ENCODE assay signal across 8 mouse cellular contexts in genomic region chr2:119113121-119113925, GRCm38 (mm10). TPM values are rescaled to one million over a fixed set of nuclear protein-coding genes. Genes with fewer than 3 reads are reported as not detected.
DNase-seq lines count a peak whose midpoint lies in the region; ATAC-seq and TF ChIP-seq lines count a peak whose summit lies in the region.

No protein-coding gene starts in this region.

- WGBS in kidney, adult 2 months = 11% methylated on average over 20 of the region's 20 CpGs
- WGBS in hindbrain, embryonic 10.5 days = 17% methylated on average over 20 of the region's 20 CpGs
- WGBS in midbrain, embryonic 11.5 days = 16% methylated on average over 20 of the region's 20 CpGs

- H3K4me3 ChIP-seq in kidney, adult 2 months (ENCODE audit: insufficient read depth, low read depth, low read length) = peak overlapping the region; percentile 68
- H3K4me3 ChIP-seq in hindbrain, embryonic 10.5 days = peak overlapping the region; percentile 79
- H3K4me3 ChIP-seq in midbrain, embryonic 11.5 days (ENCODE audit: low read depth, low read length) = peak overlapping the region; percentile 53

- TF ChIP-seq CTCF in kidney, adult 2 months (conservative IDR thresholded peaks at IDR 0.05; ENCODE audit: insufficient read depth, insufficient read length, low read depth, low read length) = no peak

- H3K27me3 ChIP-seq in kidney, adult 2 months (replicated peaks; ENCODE audit: control insufficient read depth, insufficient read depth, low read length) = no peaks in the 10 kb centered on the region
- H3K27me3 ChIP-seq in hindbrain, embryonic 10.5 days (ENCODE audit: insufficient read depth, poor library complexity, severe bottlenecking) = no peaks in the 10 kb centered on the region
- no peaks in the 10 kb centered on the region for H3K27me3 ChIP-seq in midbrain, embryonic 11.5 days (ENCODE audit: control insufficient read depth, insufficient read depth, low read length)

- no peak; the same call in 1 of the 2 replicates for ATAC-seq in midbrain, embryonic 11.5 days (ENCODE audit: low FRiP score)
- no peak for ATAC-seq in megakaryocyte-erythroid progenitor cell, adult 5-6 weeks (replicated peaks; ENCODE audit: low FRiP score, low TSS enrichment, poor library complexity, severe bottlenecking)
- ATAC-seq in cerebellum, adult (ENCODE audit: insufficient number of reproducible peaks, low FRiP score, low TSS enrichment) = no peak

- peak overlapping the region; percentile 58 for H3K9ac ChIP-seq in midbrain, embryonic 11.5 days (ENCODE audit: low read length)

- no peak for DNase-seq in kidney, adult 2 months
- no peak for DNase-seq in kidney, postnatal 4 days
- DNase-seq in Muller cell, postnatal 12 days (ENCODE audit: inconsistent ontology term) = peak; percentile 12
- no peak for DNase-seq in hindbrain, embryonic 10.5 days (ENCODE audit: low spot score)
- peak; percentile 89 for DNase-seq in midbrain, embryonic 11.5 days (ENCODE audit: low spot score, missing footprints)
- DNase-seq in spleen, postnatal 14 days (ENCODE audit: low spot score in 2 of 2) = no peak

- H3K4me1 ChIP-seq in kidney, adult 2 months (ENCODE audit: control insufficient read depth, insufficient read depth, low read length) = no peaks in the 10 kb centered on the region
- peaks cover 19% of the 10 kb centered on the region for H3K4me1 ChIP-seq in hindbrain, embryonic 10.5 days (replicated peaks)
- peaks cover 6% of the 10 kb centered on the region for H3K4me1 ChIP-seq in midbrain, embryonic 11.5 days (ENCODE audit: control insufficient read depth, insufficient read depth, low read length)

- TF ChIP-seq POLR2A in kidney, adult 2 months (IDR thresholded peaks at IDR 0.05; ENCODE audit: low read depth, low read length) = no peak

- no peak overlapping the region for H3K27ac ChIP-seq in kidney, adult 2 months (ENCODE audit: insufficient read depth, low read depth, low read length)
- H3K27ac ChIP-seq in hindbrain, embryonic 10.5 days = peak overlapping the region; percentile 92
- H3K27ac ChIP-seq in midbrain, embryonic 11.5 days (ENCODE audit: low read depth, low read length) = no peak overlapping the region

- H3K4me2 ChIP-seq in midbrain, embryonic 11.5 days = peak overlapping the region; percentile 61

- no peaks in the 10 kb centered on the region for H3K9me3 ChIP-seq in hindbrain, embryonic 10.5 days
- no peaks in the 10 kb centered on the region for H3K9me3 ChIP-seq in midbrain, embryonic 11.5 days (ENCODE audit: control insufficient read depth, low read length)

- no peaks in the 10 kb centered on the region for H3K36me3 ChIP-seq in kidney, adult 2 months (ENCODE audit: control insufficient read depth, insufficient read depth, low read length)
- peaks cover 36% of the 10 kb centered on the region for H3K36me3 ChIP-seq in hindbrain, embryonic 10.5 days
- 0 out of 2 replicates have a peak, but pooled peaks cover 3% of the 10 kb centered on the region for H3K36me3 ChIP-seq in midbrain, embryonic 11.5 days (ENCODE audit: control insufficient read depth, insufficient read depth, low read length)

RNA-seq across cellular contexts. Expression of gene Rad51, which starts 0.7 kb away (rescaled TPM):
- 0.99 and 1.2 TPM in 2 replicates for polyA plus RNA-seq in kidney, adult 2 months (2012; rRNA removed)
- 61.6 and 87.3 TPM in 2 replicates for polyA plus RNA-seq in hindbrain, embryonic 10.5 days (2016; fragmentation: Nextera tagmentation; extraction: Ambion mirVana)
- polyA plus RNA-seq in midbrain, embryonic 11.5 days (2014; fragmentation: Nextera tagmentation; extraction: Ambion mirVana) = 74.6 and 76.9 TPM in 2 replicates
- 38.1 and 53.7 TPM in 2 replicates for total RNA-seq in megakaryocyte-erythroid progenitor cell, adult 5-6 weeks (2014; fragmentation: Nextera tagmentation)
- total RNA-seq in megakaryocyte-erythroid progenitor cell, adult 5-6 weeks (2017) = 28.4 and 33.1 TPM in 2 replicates

RNA-seq across cellular contexts. Expression of gene Rmdn3, which starts 43.5 kb away (rescaled TPM):
- 23.6 and 25.9 TPM in 2 replicates for polyA plus RNA-seq in kidney, adult 2 months (2012; rRNA removed)
- 43.6 and 48.1 TPM in 2 replicates for polyA plus RNA-seq in hindbrain, embryonic 10.5 days (2016; fragmentation: Nextera tagmentation; extraction: Ambion mirVana)
- 41.1 and 46.7 TPM in 2 replicates for polyA plus RNA-seq in midbrain, embryonic 11.5 days (2014; fragmentation: Nextera tagmentation; extraction: Ambion mirVana)
- total RNA-seq in megakaryocyte-erythroid progenitor cell, adult 5-6 weeks (2014; fragmentation: Nextera tagmentation) = 40.0 and 58.7 TPM in 2 replicates
- total RNA-seq in megakaryocyte-erythroid progenitor cell, adult 5-6 weeks (2017) = 61.9 and 76.4 TPM in 2 replicates

RNA-seq across cellular contexts. Expression of gene Gchfr, which starts 54.2 kb away (rescaled TPM):
- polyA plus RNA-seq in kidney, adult 2 months (2012; rRNA removed) = 124 and 144 TPM in 2 replicates
- 3.3 and 6.1 TPM in 2 replicates for polyA plus RNA-seq in hindbrain, embryonic 10.5 days (2016; fragmentation: Nextera tagmentation; extraction: Ambion mirVana)
- polyA plus RNA-seq in midbrain, embryonic 11.5 days (2014; fragmentation: Nextera tagmentation; extraction: Ambion mirVana) = 1.5 and 2.5 TPM in 2 replicates
- total RNA-seq in megakaryocyte-erythroid progenitor cell, adult 5-6 weeks (2014; fragmentation: Nextera tagmentation) = 1.0 TPM in 1 of 2 replicates, not detected in the other
- total RNA-seq in megakaryocyte-erythroid progenitor cell, adult 5-6 weeks (2017) = not detected in 2 replicates

Comparison
In these comparisons a context has a peak if more than half of its experiments do, and no peak if none do; other contexts are left out.
1. DNase-seq: peak in Muller cell, postnatal 12 days (single experiment) and midbrain, embryonic 11.5 days (single experiment); none in kidney, adult 2 months (single experiment), kidney, postnatal 4 days (0 of 2), hindbrain, embryonic 10.5 days (single experiment) and spleen, postnatal 14 days (0 of 2).
2. RNA of gene Rad51, which starts 0.7 kb away (polyA plus RNA-seq): 74.6 to 76.9 TPM in midbrain, embryonic 11.5 days and 61.6 to 87.3 TPM in hindbrain, embryonic 10.5 days; 0.99 to 1.2 TPM in kidney, adult 2 months; every median in the first group is over 10 times any median in the second.
3. RNA of gene Gchfr, which starts 54.2 kb away (polyA plus RNA-seq): 124 to 144 TPM in kidney, adult 2 months; 3.3 to 6.1 TPM in hindbrain, embryonic 10.5 days and 1.5 to 2.5 TPM in midbrain, embryonic 11.5 days; every median in the first group is over 10 times any median in the second.
4. Peak in every context shown above with its lines, with median percentiles within 50 percentile points of each other: H3K4me3 ChIP-seq.